Mouse (Mus musculus) midbrain, embryonic 14.5 days (tissue): ENCODE data around the gene Vmn2r109. TPM values are rescaled to one million over a fixed set of nuclear protein-coding genes. Genes with fewer than 3 reads are reported as not detected.
"Not testable (repeated sequence)": the region's sequence is repeated elsewhere in the genome, so short reads cannot be mapped to it uniquely, and the experiment has no call there.

ENCODE experiments used
- ATAC-seq: fragments of 200-750 bp; cut with Nextera tagmentation; 2 replicates; pipeline ENCODE4 v1.8.0; 2017; ENCODE audit warnings: moderate number of reproducible peaks, moderate library complexity; ENCODE audit not compliant: low FRiP score, low TSS enrichment
- DNase-seq: peaks from one replicate; pipeline ENCODE4 v3.0.0-alpha.2; 2015
- H3K27ac ChIP-seq: fragments of 300-500 bp; sonication (generic); replicated peaks from 2 replicates; pipeline ENCODE4 v1.5.1; 2014; ENCODE audit warnings: mild to moderate bottlenecking, low read depth, low read length, moderate library complexity
- H3K27me3 ChIP-seq: fragments of 300-500 bp; sonication (generic); 2 replicates; pipeline ENCODE4 v1.6.1; 2014; ENCODE audit warnings: low read length, control low read depth, mixed read lengths; ENCODE audit not compliant: control insufficient read depth, insufficient read depth
- H3K36me3 ChIP-seq: fragments of 300-500 bp; sonication (generic); 2 replicates; pipeline ENCODE4 v1.6.1; 2014; ENCODE audit warnings: low read length, control low read depth; ENCODE audit not compliant: control insufficient read depth, insufficient read depth
- H3K4me1 ChIP-seq: fragments of 300-500 bp; sonication (generic); 2 replicates; pipeline ENCODE4 v1.6.1; 2014; ENCODE audit warnings: mild to moderate bottlenecking, antibody characterized with exemption, low read length, control low read depth; ENCODE audit not compliant: control insufficient read depth, insufficient read depth
- H3K4me2 ChIP-seq: fragments of 300-500 bp; sonication (generic); 2 replicates; pipeline ENCODE4 v1.6.1; 2014; ENCODE audit warnings: mild to moderate bottlenecking, low read length, moderate library complexity
- H3K4me3 ChIP-seq: fragments of 300-500 bp; sonication (generic); replicated peaks from 2 replicates; pipeline ENCODE4 v1.5.1; 2014; ENCODE audit warnings: low read depth, low read length
- H3K9ac ChIP-seq: fragments of 300-500 bp; sonication (generic); replicated peaks from 2 replicates; pipeline ENCODE4 v1.6.1; 2014; ENCODE audit warnings: mild to moderate bottlenecking, low read length, moderate library complexity
- H3K9me3 ChIP-seq: fragments of 300-500 bp; sonication (generic); 2 replicates; pipeline ENCODE4 v1.6.1; 2016; ENCODE audit warnings: low read length, control low read depth, mixed read lengths; ENCODE audit not compliant: control insufficient read depth
- WGBS: fragments of 180-500 bp; shearing (Covaris S2); extraction: QIAGEN DNeasy Blood & Tissue Kit; methylation state at CpG from one replicate; pipeline ENCODE4 v1.1.7; 2014; 5-methylcytosine and 5-hydroxymethylcytosine counted together
- polyA plus RNA-seq: library from polyadenylated mRNA; unstranded; fragments of >200 nt; fragmentation: Nextera tagmentation; extraction: Ambion mirVana; gene quantifications from 2 replicates; pipeline ENCODE4 v1.2.1, GENCODE M21; 2014

Gene Vmn2r109
- not detected in 2 replicates for polyA plus RNA-seq

DNA sequence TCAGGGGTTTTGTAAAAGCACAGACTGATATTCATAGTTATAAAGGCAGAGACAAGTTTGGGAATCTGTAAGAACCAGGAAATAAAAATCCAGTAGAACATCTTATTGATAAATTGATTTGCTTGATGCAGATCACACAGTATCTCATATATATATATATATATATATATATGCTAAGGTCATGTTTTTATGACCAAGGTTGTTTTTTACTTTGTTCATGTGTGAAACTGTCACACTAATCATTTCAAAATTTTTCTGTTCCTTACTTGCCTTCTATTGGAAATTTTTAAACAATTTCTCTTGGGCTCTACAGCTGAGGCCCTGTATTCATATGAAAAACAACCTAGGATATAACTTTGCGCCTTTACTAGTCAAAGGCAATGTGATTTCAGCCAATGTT lies at the start of gene Vmn2r109:
Gene Vmn2r109, minus strand, starts transcription at position 101 of the 400 bp plus-strand sequence.
- H3K27ac ChIP-seq = no peak within 1 kb of the TSS

DNA sequence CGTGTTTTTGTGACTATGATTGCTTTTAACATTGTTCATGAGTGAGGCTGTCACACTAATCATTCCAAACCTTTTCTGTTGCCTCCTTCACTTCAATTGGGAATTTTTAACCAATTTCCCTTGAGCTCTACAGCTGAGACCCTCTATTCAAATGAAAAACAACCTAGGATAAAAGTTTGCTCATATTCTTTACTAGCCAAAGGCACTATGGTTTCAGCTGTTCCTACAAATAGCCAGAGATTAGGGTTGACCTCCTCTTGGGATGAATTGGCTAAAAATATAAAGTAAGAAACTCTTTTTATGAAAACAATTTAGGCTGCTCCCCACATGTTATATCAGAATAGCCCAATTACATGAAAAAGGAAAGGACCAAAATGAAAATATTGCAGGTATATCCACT lies 31.8 kb upstream of the Vmn2r109 start, which contains the start of gene Vmn2r110:
Gene Vmn2r110, minus strand, starts transcription at position 101 of the 400 bp plus-strand sequence.
- WGBS = 42% methylated on average over 1 of the region's 1 CpGs
- Histone ChIP-seq H3K9ac (no peak within 1 kb of the TSS), H3K27me3 (no peaks in the 10 kb centered on the region), H3K27ac (no peak within 1 kb of the TSS), H3K4me1 (no peaks in the 10 kb centered on the region), H3K36me3 (no peaks in the 10 kb centered on the region), H3K4me3 (no peak within 1 kb of the TSS), H3K9me3 (peaks cover 3% of the 10 kb centered on the region; the same call in 1 of the 2 replicates), H3K4me2 (no peak within 1 kb of the TSS)
- DNase-seq (no peak), ATAC-seq (no peak)

More for the DNA sequence above, at the start of gene Vmn2r109:
- DNase-seq = no peak
- H3K9me3 ChIP-seq = peaks cover 7% of the 10 kb centered on the region; the same call in 1 of the 2 replicates
- H3K36me3 ChIP-seq = no peaks in the 10 kb centered on the region
- no peaks in the 10 kb centered on the region for H3K27me3 ChIP-seq
- WGBS = 92% methylated on average over 1 of the region's 1 CpGs
- no peak for ATAC-seq
- no peak within 1 kb of the TSS for H3K4me3 ChIP-seq
- no peak within 1 kb of the TSS for H3K4me2 ChIP-seq
- H3K9ac ChIP-seq = no peak within 1 kb of the TSS
- H3K4me1 ChIP-seq = no peaks in the 10 kb centered on the region

DNA sequence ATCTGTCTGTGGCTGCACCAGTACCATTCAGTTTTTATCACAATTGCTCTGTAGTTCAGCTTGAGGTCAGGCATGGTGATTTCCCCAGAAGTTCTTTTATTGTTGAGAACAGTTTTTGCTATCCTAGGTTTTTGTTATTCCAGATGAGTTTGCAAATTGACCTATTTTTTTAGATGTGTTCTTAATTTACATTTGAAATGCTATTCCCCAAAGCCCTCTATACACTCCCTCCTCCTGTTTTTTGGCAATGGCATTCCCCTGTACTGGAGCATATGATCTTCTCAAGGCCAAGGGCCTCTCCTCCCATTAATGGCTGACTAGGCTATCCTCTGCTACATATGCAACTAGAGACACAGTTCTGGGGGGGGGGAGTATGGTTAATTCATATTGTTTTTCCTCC lies 56.3 kb downstream of the Vmn2r109 start:
- not testable (repeated sequence) for H3K9ac ChIP-seq, H3K4me3 ChIP-seq, H3K27me3 ChIP-seq, H3K36me3 ChIP-seq, H3K4me2 ChIP-seq, H3K9me3 ChIP-seq, DNase-seq, ATAC-seq, H3K27ac ChIP-seq, H3K4me1 ChIP-seq

DNA sequence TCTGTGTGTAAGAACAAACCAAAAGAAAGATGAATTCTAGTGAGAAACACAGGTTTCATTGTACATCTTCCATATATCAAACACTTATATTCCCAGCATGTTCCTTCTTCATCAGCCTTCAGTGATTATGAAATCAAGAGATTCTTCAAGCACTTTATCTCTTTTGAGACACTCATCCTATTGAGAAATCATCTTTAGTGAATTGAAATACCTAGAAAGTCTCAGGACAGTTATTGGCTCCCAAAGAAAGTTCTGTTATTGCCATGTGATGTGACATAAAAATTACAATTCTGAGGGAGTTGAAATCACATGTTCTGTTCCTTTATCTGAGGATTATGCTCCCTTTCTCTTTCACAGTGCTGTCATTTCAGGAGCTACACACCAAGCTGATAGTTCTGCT lies 66.7 kb downstream of the Vmn2r109 start, which contains the start of gene Vmn1r225:
Gene Vmn1r225, plus strand, starts transcription at position 301 of the 400 bp plus-strand sequence.
- DNase-seq (no peak), ATAC-seq (no peak)
- Histone ChIP-seq H3K36me3 (no peaks in the 10 kb centered on the region), H3K4me1 (no peaks in the 10 kb centered on the region), H3K9ac (no peak within 1 kb of the TSS), H3K27ac (no peak within 1 kb of the TSS), H3K9me3 (peaks cover 12% of the 10 kb centered on the region; the same call in 1 of the 2 replicates), H3K4me3 (no peak within 1 kb of the TSS), H3K27me3 (no peaks in the 10 kb centered on the region), H3K4me2 (no peak within 1 kb of the TSS)

Other genes with a start within 250 kb of the Vmn2r109 start
- gene Vmn2r107, start 219.5 kb downstream of the Vmn2r109 start, polyA plus RNA-seq = not detected in 2 replicates
- not detected in 2 replicates for gene Vmn1r224, start 150.6 kb downstream of the Vmn2r109 start, polyA plus RNA-seq
- gene Vmn2r108, start 83.4 kb downstream of the Vmn2r109 start, polyA plus RNA-seq = not detected in 2 replicates
- gene Vmn1r225, start 66.6 kb downstream of the Vmn2r109 start, polyA plus RNA-seq = not detected in 2 replicates
- gene Vmn2r110, start 31.7 kb upstream of the Vmn2r109 start, polyA plus RNA-seq = not detected in 2 replicates
- gene Fpr-rs3, start 60.1 kb upstream of the Vmn2r109 start, polyA plus RNA-seq = not detected in 2 replicates
- gene Vmn1r226, start 118.1 kb upstream of the Vmn2r109 start, polyA plus RNA-seq = not detected in 2 replicates
- not detected in 2 replicates for gene Vmn1r227, start 165.1 kb upstream of the Vmn2r109 start, polyA plus RNA-seq
- gene Vmn1r228, start 221.4 kb upstream of the Vmn2r109 start, polyA plus RNA-seq = not detected in 2 replicates
- gene Vmn1r229, start 246.8 kb upstream of the Vmn2r109 start, polyA plus RNA-seq = 0.03 TPM in 1 of 2 replicates, not detected in the other